Mouse (Mus musculus): ENCODE results near the gene Adgrl3. TPM values are rescaled to one million over a fixed set of nuclear protein-coding genes. Genes with fewer than 3 reads are reported as not detected.

The Adgrl3 gene
- total and polyA plus RNA-seq, 3 experiments, result not detected

GRCm38 (mm10) chr5:81077031-81077430 is 57.1 kb downstream of the Adgrl3 start:
- Histone ChIP-seq H3K9ac (ENCODE audit: control insufficient read depth, low read depth, low read length, poor library complexity, severe bottlenecking) (no peak overlapping the region), H3K4me3 (ENCODE audit: control insufficient read depth in 1 of 2, insufficient read depth in 1 of 2, low read depth in 2 of 2, low read length in 2 of 2) (no peak overlapping the region), H3K36me3 (ENCODE audit: control insufficient read depth in 1 of 2, insufficient read depth in 2 of 2, low read length in 2 of 2) (no peaks in the 10 kb centered on the region), H3K27ac (ENCODE audit: control insufficient read depth, low read depth, low read length) (no peak overlapping the region), H3K9me3 (replicated peaks; ENCODE audit: insufficient read depth, low read length) (no peaks in the 10 kb centered on the region), H3K4me1 (ENCODE audit: control insufficient read depth in 1 of 2, insufficient read depth in 2 of 2, low read length in 2 of 2) (no peaks in the 10 kb centered on the region), H3K27me3 (ENCODE audit: control insufficient read depth in 1 of 2, insufficient read depth in 2 of 2, low read length in 2 of 2) (no peaks in the 10 kb centered on the region), H3K79me2 (ENCODE audit: control insufficient read depth, insufficient read depth, low read length, poor library complexity) (no peaks in the 10 kb centered on the region)
- DNase-seq (ENCODE audit: low read depth, low spot score), result no peak
- TF ChIP-seq NRF1 (IDR thresholded peaks at IDR 0.05; ENCODE audit: insufficient read depth, low read depth, low read length, poor library complexity, severe bottlenecking), result no peak
- TF ChIP-seq SMC3 (IDR thresholded peaks at IDR 0.05; ENCODE audit: low read depth, low read length), result no peak
- TF ChIP-seq POLR2AphosphoS2 (IDR thresholded peaks at IDR 0.05; ENCODE audit: low read length), result no peak
- TF ChIP-seq CHD1 (IDR thresholded peaks at IDR 0.05; ENCODE audit: low read depth, low read length), result no peak
- TF ChIP-seq TBP (IDR thresholded peaks at IDR 0.05; ENCODE audit: low read depth, low read length), result no peak
- TF ChIP-seq MAZ (IDR thresholded peaks at IDR 0.05; ENCODE audit: low read depth, low read length), result no peak
- no peak for TF ChIP-seq TAL1 (IDR thresholded peaks at IDR 0.05; ENCODE audit: low read length)
- TF ChIP-seq MYC (IDR thresholded peaks at IDR 0.05; ENCODE audit: low read depth, low read length), result no peak
- TF ChIP-seq ETS1 (IDR thresholded peaks at IDR 0.05; ENCODE audit: low read depth, low read length), result no peak
- TF ChIP-seq UBTF (IDR thresholded peaks at IDR 0.05; ENCODE audit: borderline replicate concordance, insufficient read depth, low read depth, low read length), result no peak
- no peak for TF ChIP-seq RAD21 (IDR thresholded peaks at IDR 0.05; ENCODE audit: low read depth, low read length)
- no peak for TF ChIP-seq MXI1 (IDR thresholded peaks at IDR 0.05; ENCODE audit: low read depth, low read length)
- TF ChIP-seq SIN3A (IDR thresholded peaks at IDR 0.05; ENCODE audit: low read length), result no peak

- TF ChIP-seq MYB (IDR thresholded peaks at IDR 0.05; ENCODE audit: low read depth, low read length) (no peak), POLR2AphosphoS2 (IDR thresholded peaks at IDR 0.05; ENCODE audit: low read length) (no peak), ZC3H11A (IDR thresholded peaks at IDR 0.05; ENCODE audit: low read depth, low read length) (no peak), TCF12 (IDR thresholded peaks at IDR 0.05; ENCODE audit: low read depth, low read length) (no peak)
Observed at GRCm38 (mm10) chr5:81077990-81078389, 58.1 kb downstream of the Adgrl3 start.

More at GRCm38 (mm10) chr5:81077990-81078389, 58.1 kb downstream of the Adgrl3 start:
- no peaks in the 10 kb centered on the region for H3K36me3 ChIP-seq (ENCODE audit: control insufficient read depth in 1 of 2, insufficient read depth in 2 of 2, low read length in 2 of 2)
- H3K4me3 ChIP-seq (ENCODE audit: control insufficient read depth in 1 of 2, insufficient read depth in 1 of 2, low read depth in 2 of 2, low read length in 2 of 2), result no peak overlapping the region
- no peaks in the 10 kb centered on the region for H3K4me1 ChIP-seq (ENCODE audit: control insufficient read depth in 1 of 2, insufficient read depth in 2 of 2, low read length in 2 of 2)
- no peak overlapping the region for H3K27ac ChIP-seq (ENCODE audit: control insufficient read depth, low read depth, low read length)
- DNase-seq (ENCODE audit: low read depth, low spot score), result peak; percentile 5
- no peak overlapping the region for H3K9ac ChIP-seq (ENCODE audit: control insufficient read depth, low read depth, low read length, poor library complexity, severe bottlenecking)
- H3K79me2 ChIP-seq (ENCODE audit: control insufficient read depth, insufficient read depth, low read length, poor library complexity), result no peaks in the 10 kb centered on the region
- H3K27me3 ChIP-seq (ENCODE audit: control insufficient read depth in 1 of 2, insufficient read depth in 2 of 2, low read length in 2 of 2), result no peaks in the 10 kb centered on the region
- no peaks in the 10 kb centered on the region for H3K9me3 ChIP-seq (replicated peaks; ENCODE audit: insufficient read depth, low read length)
